Mouse (Mus musculus) myocyte (in vitro differentiated cells): Measurements from ENCODE around the gene Rptor.

Experiments used
- CEBPB ChIP-seq: IDR thresholded peaks from 2 replicates; pipeline ENCODE4 v1.6.1; 2011; ENCODE audit warnings: mild to moderate bottlenecking, moderate library complexity; ENCODE audit not compliant: poor library complexity, insufficient read depth, severe bottlenecking
- MYOD1 ChIP-seq, 3 experiments: IDR thresholded peaks; one replicate each; pipeline ENCODE4 v1.6.1; 2011; ENCODE audit warnings: control low read depth in 2 of 3, low read depth in 2 of 3, mild to moderate bottlenecking in 2 of 3, moderate library complexity in 1 of 3; ENCODE audit not compliant: insufficient read length in 2 of 3, control insufficient read depth in 1 of 3
- POLR2A ChIP-seq: IDR thresholded peaks from one replicate; pipeline ENCODE4 v1.6.1; 2011; ENCODE audit warnings: low read depth, mild to moderate bottlenecking, control low read depth, moderate library complexity; ENCODE audit not compliant: insufficient read length

- no peak for TF ChIP-seq POLR2A
- peak in 1 of 3 experiments; percentile 35 for TF ChIP-seq MYOD1 (IDR thresholded peaks at IDR 0.05; ENCODE audit: control insufficient read depth in 1 of 3, insufficient read length in 2 of 3, low read depth in 2 of 3)
- TF ChIP-seq CEBPB = no peak
These were observed 289.0 kb downstream of the Rptor start for GRCm38 (mm10) chr11:119891601-119892215.
